Mouse (Mus musculus) myocyte (in vitro differentiated cells): ENCODE results near the gene Gchfr.

Experiments
- MYOG ChIP-seq, 3 experiments: IDR thresholded peaks; one replicate each; pipeline ENCODE4 v1.6.1; 2011; ENCODE audit warnings: control low read depth in 2 of 3, low read depth in 2 of 3, mild to moderate bottlenecking in 2 of 3; ENCODE audit not compliant: insufficient read length in 2 of 3, control insufficient read depth in 1 of 3, insufficient read depth in 1 of 3
- POLR2A ChIP-seq: IDR thresholded peaks from one replicate; pipeline ENCODE4 v1.6.1; 2011; ENCODE audit warnings: low read depth, mild to moderate bottlenecking, control low read depth, moderate library complexity; ENCODE audit not compliant: insufficient read length
- TCF12 ChIP-seq: IDR thresholded peaks from one replicate; pipeline ENCODE4 v1.6.1; 2011; ENCODE audit warnings: mild to moderate bottlenecking, control low read depth; ENCODE audit not compliant: poor library complexity, insufficient read depth, severe bottlenecking

GRCm38 (mm10) chr2:119167866-119168256 is 288 bp downstream of the Gchfr start:
- TF ChIP-seq MYOG (IDR thresholded peaks at IDR 0.05; ENCODE audit: control insufficient read depth in 1 of 3, insufficient read depth in 1 of 3, insufficient read length in 2 of 3, low read depth in 2 of 3): no peak
- no peak for TF ChIP-seq TCF12
- TF ChIP-seq POLR2A: no peak
